Mouse (Mus musculus) cortical plate, adult 2 months (tissue): ENCODE measurements around the gene Ppp1r12c.

Experiments
- CTCF ChIP-seq: fragments of 200-500 bp; IDR thresholded peaks from 2 replicates; pipeline ENCODE4 v1.5.1; 2011; ENCODE audit warnings: mild to moderate bottlenecking, control low read depth, low read length; ENCODE audit not compliant: insufficient read depth; ENCODE audit errors: extremely low read depth
- POLR2A ChIP-seq: fragments of 200-500 bp; IDR thresholded peaks from 2 replicates; pipeline ENCODE4 v1.6.1; 2011; ENCODE audit warnings: mild to moderate bottlenecking, low read length, control low read depth; ENCODE audit not compliant: insufficient read depth; ENCODE audit errors: extremely low read depth

DNA sequence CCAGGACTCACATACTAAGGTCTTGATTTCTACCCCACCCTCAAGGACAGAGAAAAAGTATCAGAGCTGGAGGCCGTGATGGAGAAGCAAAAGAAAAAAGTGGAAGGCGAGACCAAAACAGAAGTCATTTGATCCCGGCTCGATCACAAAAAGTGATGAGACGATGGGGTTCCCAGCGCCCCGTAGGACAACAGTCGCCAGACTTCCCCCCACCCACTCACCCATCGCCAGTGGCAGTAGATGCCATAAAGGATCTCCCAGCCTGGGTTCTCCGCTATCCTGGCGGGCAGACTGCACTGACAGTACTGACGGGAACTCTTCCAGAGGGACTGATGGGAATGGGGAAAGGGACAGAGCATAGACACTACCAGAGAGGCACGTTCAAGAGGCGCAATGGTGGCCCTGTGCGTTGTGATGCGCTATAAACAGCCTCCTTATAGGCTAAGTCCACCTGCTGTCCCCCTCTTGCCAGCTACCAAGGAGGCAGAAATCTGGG lies 22.6 kb downstream of the Ppp1r12c start:
- no peak for TF ChIP-seq POLR2A
- no peak for TF ChIP-seq CTCF
